Mouse (Mus musculus): ENCODE measurements at regions not wholly inside any gene's neighbourhood (a gene's known extent, or its start where the extent isn't known, plus 50 kb on each side); places are given as distances from the start of the nearest gene placed in this dataset.

GRCm38 (mm10) chr10:119142866-119143265, 97.0 kb downstream of the Cand1 start:
- TF ChIP-seq CTCF (IDR thresholded peaks at IDR 0.05; ENCODE audit: extremely low read depth, insufficient read depth, low read length) (no peak), POLR2A (IDR thresholded peaks at IDR 0.05; ENCODE audit: extremely low read depth, insufficient read depth, low read length) (no peak)
